Mouse (Mus musculus) liver, embryonic 14.5 days (tissue): Measurements from ENCODE around the gene Fuk.

ENCODE experiments used
- CTCF ChIP-seq: IDR thresholded peaks from 2 replicates; pipeline ENCODE4 v1.5.1; 2016; ENCODE audit warnings: antibody characterized with exemption, low read depth, control low read depth
- EP300 ChIP-seq: IDR thresholded peaks from 2 replicates; pipeline ENCODE4 v1.6.1; 2016; ENCODE audit warnings: antibody characterized with exemption, low read depth

GRCm38 (mm10) chr8:110845821-110846404, 56.4 kb downstream of the Fuk start:
- TF ChIP-seq CTCF: no peak
- TF ChIP-seq EP300: no peak
